Mouse (Mus musculus): ENCODE results near the gene Ablim1.

Gene Ablim1

GRCm38 (mm10) chr19:57257801-57258200 lies 56.9 kb downstream of the Ablim1 start:
- no peak for DNase-seq (ENCODE audit: low spot score)

- no peak for DNase-seq (ENCODE audit: low spot score)
Measured at GRCm38 (mm10) chr19:57256666-57257065, 58.1 kb downstream of the Ablim1 start.

GRCm38 (mm10) chr19:57255157-57255556 lies 59.6 kb downstream of the Ablim1 start:
- DNase-seq (ENCODE audit: low spot score): no peak

- DNase-seq (ENCODE audit: low spot score): no peak
Measured at GRCm38 (mm10) chr19:57252692-57253448, 61.8 kb downstream of the Ablim1 start.

- DNase-seq (ENCODE audit: low spot score): no peak
Measured at GRCm38 (mm10) chr19:57248781-57249180, 65.9 kb downstream of the Ablim1 start.

- DNase-seq (ENCODE audit: low spot score): no peak
Measured at GRCm38 (mm10) chr19:57247221-57247620, 67.5 kb downstream of the Ablim1 start.

GRCm38 (mm10) chr19:57244281-57244680 lies 70.4 kb downstream of the Ablim1 start:
- no peak for DNase-seq (ENCODE audit: low spot score)

GRCm38 (mm10) chr19:57243606-57244005 lies 71.1 kb downstream of the Ablim1 start:
- DNase-seq (ENCODE audit: low spot score): no peak

- no peak for DNase-seq (ENCODE audit: low spot score)
Measured at GRCm38 (mm10) chr19:57243191-57243590, 71.5 kb downstream of the Ablim1 start.

GRCm38 (mm10) chr19:57241363-57242192 lies 73.1 kb downstream of the Ablim1 start:
- DNase-seq (ENCODE audit: low spot score): no peak

- no peak for DNase-seq (ENCODE audit: low spot score)
Measured at GRCm38 (mm10) chr19:57240259-57240658, 74.5 kb downstream of the Ablim1 start.

- DNase-seq (ENCODE audit: low spot score): peak; percentile 54
Measured at GRCm38 (mm10) chr19:57239176-57239784, 75.4 kb downstream of the Ablim1 start.

- DNase-seq (ENCODE audit: low spot score): no peak
Measured at GRCm38 (mm10) chr19:57238461-57238860, 76.3 kb downstream of the Ablim1 start.

- DNase-seq (ENCODE audit: low spot score): no peak
Measured at GRCm38 (mm10) chr19:57237534-57237933, 77.2 kb downstream of the Ablim1 start.

GRCm38 (mm10) chr19:57236647-57237046 lies 78.1 kb downstream of the Ablim1 start:
- DNase-seq (ENCODE audit: low spot score): no peak

GRCm38 (mm10) chr19:57235931-57236330 lies 78.8 kb downstream of the Ablim1 start:
- DNase-seq (ENCODE audit: low spot score): no peak

GRCm38 (mm10) chr19:57230996-57231395 lies 83.7 kb downstream of the Ablim1 start:
- DNase-seq (ENCODE audit: low spot score): no peak

- no peak for DNase-seq (ENCODE audit: low spot score)
Measured at GRCm38 (mm10) chr19:57229161-57229560, 85.6 kb downstream of the Ablim1 start.

GRCm38 (mm10) chr19:57228576-57228975 lies 86.1 kb downstream of the Ablim1 start:
- no peak for DNase-seq (ENCODE audit: low spot score)

GRCm38 (mm10) chr19:57224390-57224789 lies 90.3 kb downstream of the Ablim1 start:
- no peak for DNase-seq (ENCODE audit: low spot score)

GRCm38 (mm10) chr19:57223686-57224085 lies 91.0 kb downstream of the Ablim1 start:
- DNase-seq (ENCODE audit: low spot score): no peak

GRCm38 (mm10) chr19:57222657-57223056 lies 92.1 kb downstream of the Ablim1 start:
- DNase-seq (ENCODE audit: low spot score): no peak
